Mouse (Mus musculus) adrenal gland, postnatal 36 days (tissue): ENCODE measurements around the gene Smurf2. TPM values are rescaled to one million over a fixed set of nuclear protein-coding genes. Genes with fewer than 3 reads are reported as not detected.

Experiments
- DNase-seq, 2 experiments: peaks; one replicate each; pipeline ENCODE4 v3.0.0; 2021; ENCODE audit warnings: mixed read lengths in 1 of 2
- total RNA-seq, 2 experiments: library from RNA; stranded (reverse); gene quantifications; 2 replicates each; pipeline ENCODE4 v1.2.3; 2021

Smurf2 gene
- total RNA-seq, 2 experiments from 2014 or later = 36.6 to 42.7 TPM

GRCm38 (mm10) chr11:106907253-106907652 lies 13.3 kb downstream of the Smurf2 start:
- DNase-seq = no peak

DNA sequence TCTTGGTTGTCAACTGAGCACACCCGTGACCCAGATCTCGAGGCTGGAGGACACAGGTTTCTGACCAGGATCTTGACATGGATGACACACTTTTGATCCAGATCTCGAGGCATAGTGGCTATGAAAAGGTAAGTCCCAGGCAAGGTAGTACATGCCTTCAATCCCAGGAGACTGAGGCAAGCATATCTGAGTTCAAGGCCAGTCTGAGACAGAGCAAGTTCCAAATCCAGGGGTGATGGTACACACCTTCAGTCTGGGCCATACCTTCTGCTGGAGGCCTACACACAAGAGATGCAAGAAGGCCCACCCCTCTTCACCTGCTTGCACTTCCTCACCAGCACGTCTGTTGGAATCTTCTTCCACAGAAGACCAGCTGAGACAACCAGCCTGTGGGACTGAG lies 14.8 kb downstream of the Smurf2 start:
- DNase-seq = no peak

DNA sequence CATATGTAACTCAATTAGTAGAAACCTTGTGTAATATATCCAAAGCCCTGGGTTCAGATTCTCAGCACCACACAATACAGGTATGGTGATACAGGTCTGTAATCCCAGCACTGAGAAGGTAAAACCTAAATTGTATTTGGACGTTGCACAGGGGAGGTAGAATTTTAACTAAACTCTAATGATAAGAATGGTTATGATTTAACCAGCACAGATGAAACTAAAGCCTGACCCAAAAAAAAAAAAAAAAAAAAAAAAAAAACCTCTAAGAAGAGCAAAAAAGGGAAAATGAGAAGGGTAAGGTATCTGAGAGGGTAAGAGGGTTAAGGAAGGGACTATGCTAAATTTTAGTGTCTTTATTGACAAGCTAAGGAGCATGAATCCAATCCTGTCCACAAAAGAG lies 20.7 kb downstream of the Smurf2 start:
- no peak for DNase-seq

GRCm38 (mm10) chr11:106896561-106897168 lies 23.9 kb downstream of the Smurf2 start:
- DNase-seq = no peak

DNA sequence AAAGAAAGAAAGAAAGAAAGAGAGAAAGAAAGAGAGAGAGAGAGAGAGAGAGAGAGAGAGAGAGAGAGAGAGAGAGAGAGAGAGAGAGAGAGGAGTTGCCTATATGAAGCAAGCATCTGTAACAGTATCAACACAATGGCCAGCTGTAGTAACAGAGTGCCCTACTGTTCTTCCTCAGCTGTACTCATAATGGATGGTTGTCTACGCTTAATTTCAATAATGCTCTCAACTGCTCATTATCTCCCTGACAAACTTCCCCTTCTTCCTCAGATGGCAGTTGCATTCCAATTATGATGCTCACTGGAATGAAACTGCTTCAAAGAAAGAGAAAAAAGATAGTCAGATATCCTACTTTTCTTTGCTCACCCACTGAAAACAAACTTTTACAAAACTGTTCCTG lies 36.9 kb downstream of the Smurf2 start:
- DNase-seq = no peak

DNA sequence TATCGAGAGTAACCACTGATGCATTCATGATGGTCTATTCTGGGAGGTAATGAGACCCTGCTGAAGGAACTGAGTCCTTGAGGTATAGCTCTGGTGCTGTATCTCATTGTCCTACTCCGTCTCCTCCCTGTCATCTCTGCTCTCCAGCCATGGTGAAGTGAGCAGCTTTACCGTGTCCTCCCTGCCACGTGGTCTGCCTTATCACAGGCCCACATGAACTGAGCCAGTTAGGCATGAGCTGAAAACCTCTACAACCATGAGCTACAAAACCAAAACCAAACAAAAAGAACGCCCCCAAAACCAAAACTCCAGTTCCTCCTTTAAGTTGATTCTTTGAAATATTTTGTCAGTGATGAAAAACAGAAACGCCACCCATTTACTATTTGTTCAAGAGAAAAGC lies 47.9 kb downstream of the Smurf2 start:
- no peak for DNase-seq

- no peak for DNase-seq
These were observed 69.1 kb downstream of the Smurf2 start for GRCm38 (mm10) chr11:106851438-106851837.

DNA sequence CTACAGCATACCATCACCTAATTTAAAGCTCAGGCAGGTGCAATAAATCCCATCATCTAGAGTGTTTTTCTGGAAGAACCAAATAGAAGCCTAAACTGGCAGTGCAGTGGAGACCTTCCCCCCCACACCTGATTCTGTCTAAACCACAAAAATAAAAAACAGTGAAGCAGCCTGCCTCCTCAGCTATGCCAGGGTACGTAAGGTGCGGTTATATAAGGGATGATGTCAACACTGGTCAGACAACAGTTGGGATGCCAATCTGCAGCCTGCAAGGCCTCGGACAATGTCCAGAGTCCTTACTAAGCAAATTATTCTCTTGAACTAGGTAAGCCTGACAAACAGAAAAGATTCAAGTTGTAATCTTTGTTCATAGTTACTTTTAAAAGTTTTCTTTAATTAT lies 78.5 kb downstream of the Smurf2 start:
- no peak for DNase-seq

- DNase-seq = no peak
These were observed 92.4 kb downstream of the Smurf2 start for GRCm38 (mm10) chr11:106828079-106828478.

DNA sequence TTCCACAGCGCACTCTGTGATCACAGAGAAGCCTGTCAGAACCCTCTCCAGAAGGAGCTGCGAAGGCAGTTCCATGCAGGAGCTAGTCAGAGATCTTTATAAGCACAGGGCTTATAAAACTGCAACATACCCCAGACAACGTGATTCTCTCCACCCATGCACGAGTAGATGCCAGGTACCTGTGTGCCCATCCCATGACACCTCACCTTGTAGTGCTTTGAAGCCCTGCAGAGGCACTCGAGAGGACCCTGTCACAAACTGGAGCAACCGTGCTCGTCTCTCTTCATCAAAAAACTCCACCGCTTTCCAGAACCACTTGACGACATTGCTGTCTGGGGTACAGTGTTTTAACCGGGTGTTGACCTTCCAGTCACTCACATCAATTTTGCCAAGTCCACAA lies 96.1 kb downstream of the Smurf2 start:
- DNase-seq = no peak

DNA sequence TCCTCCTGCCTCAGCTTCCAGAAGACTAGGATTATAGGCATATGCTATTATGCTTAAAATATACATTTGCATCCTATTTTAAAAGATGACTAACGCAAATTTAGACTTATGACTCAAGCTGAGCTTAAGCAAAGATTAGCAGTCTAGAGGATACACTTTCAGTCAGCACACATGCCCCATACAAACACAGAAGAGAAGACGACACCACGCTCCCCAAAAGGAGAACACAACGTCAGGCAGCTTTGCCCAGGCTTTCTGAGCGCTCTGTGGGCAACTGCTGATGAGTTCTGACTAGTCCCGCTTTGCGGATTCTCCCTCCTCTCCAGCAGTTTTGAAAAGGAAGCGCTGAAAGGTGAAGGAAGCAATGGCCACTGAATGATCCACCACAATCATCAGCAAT lies 96.8 kb downstream of the Smurf2 start:
- DNase-seq = no peak

- no peak for DNase-seq
These were observed 97.6 kb downstream of the Smurf2 start for GRCm38 (mm10) chr11:106822911-106823310.

GRCm38 (mm10) chr11:106822491-106822890 lies 98.0 kb downstream of the Smurf2 start:
- DNase-seq = no peak

DNA sequence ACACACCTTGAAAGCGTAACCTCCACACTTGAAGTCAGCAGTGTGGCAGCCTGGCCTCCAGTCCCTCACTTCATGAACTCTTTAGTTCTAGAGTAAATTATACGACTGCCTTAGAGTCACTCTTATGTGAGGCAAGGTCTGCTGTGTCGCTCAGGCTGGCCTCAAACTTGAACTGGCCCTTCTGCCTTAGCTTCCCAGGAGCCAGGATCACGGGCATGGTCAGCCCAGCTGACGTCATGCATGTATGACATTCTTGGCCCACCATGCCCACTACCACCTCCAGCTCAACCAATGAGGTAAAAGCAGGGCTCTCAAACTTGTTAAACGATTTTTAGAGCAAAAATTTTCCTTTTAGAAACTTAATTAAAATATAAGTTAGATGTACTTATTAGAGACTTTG lies 99.1 kb downstream of the Smurf2 start:
- no peak for DNase-seq

DNA sequence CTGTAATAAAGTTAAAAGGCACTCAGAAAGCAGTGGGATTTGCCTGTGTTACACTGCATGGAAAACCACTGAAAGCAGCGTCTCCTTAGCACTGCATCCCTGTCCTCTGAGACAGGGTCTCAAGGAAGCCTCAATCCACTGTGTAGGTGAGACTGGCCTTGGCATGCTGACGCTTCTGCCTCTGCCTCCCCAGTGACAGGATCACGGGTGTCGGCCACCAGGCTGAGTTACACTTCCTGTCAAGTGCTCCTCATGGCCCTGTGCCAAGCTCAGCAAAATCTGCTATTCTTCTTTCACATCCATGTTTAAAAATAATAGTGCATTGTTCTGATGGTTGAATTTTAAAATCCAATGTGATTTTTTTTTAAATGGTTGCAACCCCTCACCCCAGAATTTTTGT lies 99.5 kb downstream of the Smurf2 start:
- peak; percentile 67 to 74 for DNase-seq

DNA sequence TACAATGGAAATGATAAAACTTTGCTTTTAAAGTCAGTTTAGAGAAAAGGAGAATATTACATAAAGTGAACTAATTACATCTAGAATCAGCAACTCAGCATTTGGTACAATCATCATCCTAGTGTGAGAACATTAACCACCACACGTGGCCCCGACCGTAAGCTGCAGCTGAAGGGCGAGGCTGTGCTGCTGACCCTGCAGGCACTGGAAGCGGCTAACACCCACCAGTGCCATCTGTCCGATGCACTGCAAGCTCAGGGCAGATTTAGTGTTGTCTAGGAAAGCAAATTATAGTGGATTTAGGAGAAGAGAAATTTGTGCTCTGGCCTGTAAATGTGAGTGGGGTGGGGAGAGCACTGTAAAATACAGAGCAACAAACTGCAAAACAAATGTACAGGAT lies 100.3 kb downstream of the Smurf2 start:
- DNase-seq = no peak

- no peak for DNase-seq
These were observed 100.9 kb downstream of the Smurf2 start for GRCm38 (mm10) chr11:106819595-106819994.

DNA sequence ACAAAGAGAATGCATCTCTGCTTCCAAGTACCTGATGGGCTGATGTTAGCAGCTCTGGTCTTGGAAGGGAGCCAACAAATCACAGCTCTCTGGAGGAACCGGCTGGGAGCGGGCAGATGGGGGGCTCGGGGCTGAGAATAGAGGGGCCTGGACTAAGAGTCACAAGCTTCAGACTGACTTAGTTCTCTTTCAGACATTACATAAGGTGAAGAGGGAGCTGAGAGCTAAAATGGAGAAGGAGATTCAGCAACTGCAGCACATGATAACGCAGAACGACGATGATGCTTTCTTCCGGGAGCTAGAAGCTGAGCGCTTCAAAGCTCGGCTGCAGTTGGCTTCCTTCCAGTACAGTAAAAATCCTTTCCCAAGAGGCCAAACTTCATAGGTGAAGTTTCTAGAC lies 102.2 kb downstream of the Smurf2 start:
- DNase-seq = peak in 1 of 2 experiments; percentile 25

GRCm38 (mm10) chr11:106817808-106818207 lies 102.7 kb downstream of the Smurf2 start:
- DNase-seq = no peak

DNA sequence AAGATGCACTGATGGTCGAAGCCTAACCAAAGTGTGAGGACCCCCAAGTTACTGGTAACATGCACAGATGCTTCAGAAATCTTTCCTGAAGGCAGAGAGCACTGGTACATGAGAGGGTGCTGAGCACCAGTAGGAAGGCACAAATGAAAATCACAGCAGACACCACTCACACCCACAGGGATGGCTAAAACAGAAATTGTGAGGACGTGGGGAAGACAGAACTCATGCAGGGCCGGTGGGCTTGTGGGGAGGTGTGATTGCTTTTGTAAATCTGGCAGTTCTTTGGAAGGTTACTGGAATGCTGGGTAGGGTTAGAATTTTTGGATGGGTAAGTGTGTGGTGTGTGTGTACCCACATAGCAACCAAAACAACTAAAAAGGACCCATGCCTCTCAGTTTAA lies 103.4 kb downstream of the Smurf2 start:
- no peak for DNase-seq

DNA sequence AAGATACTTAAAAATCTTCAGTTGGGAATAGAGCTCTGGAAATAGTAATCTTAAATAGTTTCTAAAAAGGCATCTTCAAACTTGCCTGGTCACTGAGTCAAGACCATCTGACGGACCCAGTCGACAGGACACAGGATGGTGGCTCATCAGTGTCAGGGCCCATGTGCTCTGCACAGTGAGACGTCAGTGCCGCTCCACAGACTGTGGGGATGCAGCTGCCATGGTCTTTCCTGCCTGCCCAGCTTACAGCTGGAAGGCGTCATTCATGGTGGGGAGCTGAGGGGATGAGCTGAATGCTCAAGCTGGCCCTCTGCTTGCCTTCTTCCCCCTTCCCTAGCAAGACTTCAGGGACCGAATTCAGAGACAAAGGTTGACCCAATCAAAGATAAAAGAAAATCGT lies 104.2 kb downstream of the Smurf2 start:
- no peak for DNase-seq

DNA sequence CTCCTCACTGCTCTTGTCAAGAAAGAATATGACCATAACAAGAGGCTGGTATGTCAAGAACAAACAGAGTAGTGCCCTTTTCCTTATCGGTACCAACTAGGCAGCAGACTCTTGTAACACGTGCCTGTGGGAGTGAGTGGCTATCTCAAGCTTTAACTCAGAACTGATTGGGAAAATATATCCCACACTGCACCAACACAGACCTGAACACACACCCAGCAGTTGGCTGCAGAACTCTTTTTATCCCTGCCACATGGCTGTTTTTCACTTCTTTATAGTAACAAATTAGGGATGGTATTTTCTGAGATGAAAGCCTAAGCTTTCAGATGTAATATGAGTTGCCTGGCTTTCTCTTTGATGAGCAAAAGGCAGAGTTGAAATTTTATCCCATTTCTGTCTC lies 104.8 kb downstream of the Smurf2 start:
- DNase-seq = no peak

DNA sequence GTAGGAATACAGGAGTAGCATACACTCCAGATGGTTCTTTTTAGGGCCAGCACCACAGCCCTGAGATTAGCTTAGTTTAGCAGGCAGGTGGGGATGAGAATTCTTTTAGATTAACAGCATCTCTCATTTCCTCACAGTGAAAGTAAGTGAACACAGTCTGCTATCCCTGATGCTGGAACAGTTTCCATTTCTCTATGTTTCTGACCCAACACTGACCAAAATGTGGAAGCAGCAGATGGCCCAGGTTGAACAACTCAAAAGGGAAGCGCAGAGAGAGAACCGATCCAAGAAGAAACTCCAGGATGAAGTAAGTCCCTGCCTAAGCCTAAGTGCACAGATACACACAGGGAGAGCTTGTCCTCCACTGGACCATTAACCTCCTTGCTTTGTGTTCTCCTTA lies 105.2 kb downstream of the Smurf2 start:
- no peak for DNase-seq

DNA sequence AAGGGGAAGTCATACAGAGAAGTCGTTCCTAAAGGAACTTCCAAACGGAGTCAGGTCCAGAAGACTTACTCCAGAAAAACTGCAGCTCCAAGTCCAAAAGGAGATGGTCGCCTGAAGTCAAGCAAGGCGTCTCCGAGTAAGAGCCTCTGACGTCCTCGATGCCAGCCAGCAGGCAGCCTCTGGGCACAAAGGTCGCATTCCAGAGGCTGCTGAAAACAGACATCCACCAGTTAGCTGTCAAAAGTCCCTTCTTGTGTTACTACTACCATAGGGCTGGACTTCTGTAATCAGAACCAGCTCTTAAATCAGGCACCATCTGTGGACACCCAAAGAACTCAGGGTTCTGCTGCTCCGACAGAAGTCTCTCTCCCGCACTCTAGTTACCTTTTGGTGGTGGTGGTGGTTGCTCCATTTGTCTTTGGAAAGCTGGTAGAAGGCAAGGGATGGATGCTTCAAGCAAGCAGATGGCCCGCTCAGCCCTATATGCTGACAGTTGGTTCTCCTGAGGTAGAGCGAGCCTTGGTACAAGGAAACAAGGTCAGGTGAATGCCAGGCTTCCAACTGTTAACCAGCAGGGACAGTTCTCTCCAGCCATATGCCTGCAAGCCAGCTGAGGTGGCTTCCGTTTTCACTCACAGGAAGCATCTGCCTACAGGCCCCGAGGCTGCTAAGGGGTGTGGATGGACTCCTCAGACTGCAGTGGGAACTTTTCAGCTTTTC lies 105.8 kb downstream of the Smurf2 start:
- no peak for DNase-seq
